Mouse (Mus musculus) lung, adult 2 months (tissue): ENCODE data around the gene Txnrd1.

Experiments
- CTCF ChIP-seq: fragments of 200-500 bp; IDR thresholded peaks from 2 replicates; pipeline ENCODE4 v1.5.1; 2011; ENCODE audit warnings: mild to moderate bottlenecking, low read length, control low read depth; ENCODE audit not compliant: insufficient read depth
- POLR2A ChIP-seq: fragments of 200-500 bp; IDR thresholded peaks from 2 replicates; pipeline ENCODE4 v1.6.1; 2011; ENCODE audit warnings: low read depth, mild to moderate bottlenecking, control low read depth, low read length, borderline replicate concordance; ENCODE audit errors: extremely low read depth

DNA sequence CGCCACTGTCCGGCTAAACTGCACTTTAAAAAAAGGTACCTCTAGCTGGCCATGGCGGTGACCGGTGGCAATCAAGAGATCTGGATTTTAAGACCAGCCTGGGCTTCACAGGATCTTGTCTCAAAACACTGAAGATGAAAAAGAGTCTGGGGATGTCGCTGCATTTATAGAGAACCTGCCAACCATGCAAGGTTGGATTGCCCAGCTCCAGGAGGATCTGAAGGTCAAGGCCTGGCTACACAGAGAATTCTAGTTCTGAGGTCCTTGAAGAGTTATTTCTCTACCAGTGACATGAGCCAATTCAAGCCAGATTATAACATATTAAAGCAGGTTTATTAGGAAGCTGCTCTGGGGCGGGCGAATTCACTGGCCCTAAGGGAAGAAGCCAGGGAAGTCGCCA lies 24.9 kb upstream of the Txnrd1 start:
- TF ChIP-seq CTCF (no peak), POLR2A (no peak)
